Mouse (Mus musculus) adrenal gland, adult 8-10 months (tissue): ENCODE data around the gene Fcgr4. TPM values are rescaled to one million over a fixed set of nuclear protein-coding genes. Genes with fewer than 3 reads are reported as not detected.
A peak's percentile ranks its signal among the peaks of the same experiment; 100 is the strongest.

Source experiments
- DNase-seq: peaks from one replicate; pipeline ENCODE4 v3.0.0; 2022
- total RNA-seq, 4 experiments: library from RNA; stranded (reverse); gene quantifications; 2 replicates each; pipeline ENCODE4 v1.2.4; 2022

The Fcgr4 gene
- total RNA-seq, 4 experiments from 2014 or later: 4.1 to 7.5 (median 6.1) TPM

- DNase-seq: no peak
Observed at GRCm38 (mm10) chr1:171011733-171012132, 7.0 kb upstream of the Fcgr4 start.

- no peak for DNase-seq
Observed at GRCm38 (mm10) chr1:171016676-171017356, 1.9 kb upstream of the Fcgr4 start.

GRCm38 (mm10) chr1:171017468-171018158 is 1.1 kb upstream of the Fcgr4 start:
- no peak for DNase-seq

- DNase-seq: peak; percentile 37
Observed at GRCm38 (mm10) chr1:171019311-171019950, 711 bp downstream of the Fcgr4 start.

- DNase-seq: no peak
Observed at GRCm38 (mm10) chr1:171031752-171032151, 13.0 kb downstream of the Fcgr4 start.

GRCm38 (mm10) chr1:171032691-171033090 is 14.0 kb downstream of the Fcgr4 start:
- DNase-seq: no peak

GRCm38 (mm10) chr1:171033196-171033595 is 14.5 kb downstream of the Fcgr4 start:
- DNase-seq: no peak

- DNase-seq: peak; percentile 83
Observed at GRCm38 (mm10) chr1:171033756-171034155, 15.0 kb downstream of the Fcgr4 start.

GRCm38 (mm10) chr1:171034201-171034600 is 15.5 kb downstream of the Fcgr4 start:
- no peak for DNase-seq

GRCm38 (mm10) chr1:171035611-171036010 is 16.9 kb downstream of the Fcgr4 start:
- no peak for DNase-seq

GRCm38 (mm10) chr1:171036550-171037324 is 18.0 kb downstream of the Fcgr4 start:
- DNase-seq: peak; percentile 51

GRCm38 (mm10) chr1:171037861-171038721 is 19.4 kb downstream of the Fcgr4 start:
- peak; percentile 79 for DNase-seq

GRCm38 (mm10) chr1:171039135-171039534 is 20.4 kb downstream of the Fcgr4 start:
- no peak for DNase-seq

GRCm38 (mm10) chr1:171039880-171040279 is 21.2 kb downstream of the Fcgr4 start:
- DNase-seq: no peak

- no peak for DNase-seq
Observed at GRCm38 (mm10) chr1:171043594-171044153, 25.0 kb downstream of the Fcgr4 start.

GRCm38 (mm10) chr1:171044365-171045078 is 25.8 kb downstream of the Fcgr4 start:
- DNase-seq: peak; percentile 78

- DNase-seq: no peak
Observed at GRCm38 (mm10) chr1:171045079-171045465, 26.4 kb downstream of the Fcgr4 start.

GRCm38 (mm10) chr1:171046501-171046900 is 27.8 kb downstream of the Fcgr4 start:
- no peak for DNase-seq

GRCm38 (mm10) chr1:171049263-171049662 is 30.5 kb downstream of the Fcgr4 start:
- no peak for DNase-seq

GRCm38 (mm10) chr1:171050774-171051173 is 32.1 kb downstream of the Fcgr4 start:
- DNase-seq: no peak

- DNase-seq: no peak
Observed at GRCm38 (mm10) chr1:171053305-171053704, 34.6 kb downstream of the Fcgr4 start.
